Mouse (Mus musculus) erythroid progenitor cell, adult 5-6 weeks (primary cell): ENCODE data around the gene Gmeb1. TPM values are rescaled to one million over a fixed set of nuclear protein-coding genes. Genes with fewer than 3 reads are reported as not detected.
"Not testable (repeated sequence)": the region's sequence is repeated elsewhere in the genome, so short reads cannot be mapped to it uniquely, and the experiment has no call there.

Source experiments
- ATAC-seq: replicated peaks from 2 replicates; pipeline ENCODE4 v1.8.0; 2016; ENCODE audit warnings: moderate number of reproducible peaks, mild to moderate bottlenecking, moderate TSS enrichment, inconsistent platforms; ENCODE audit not compliant: poor library complexity, low FRiP score, severe bottlenecking
- total RNA-seq, 2 experiments: library from RNA; stranded (forward) in 1 of 2; stranded (reverse) in 1 of 2; fragments of 150-400 nt in 1 of 2; fragments of 186-747, 209-891 nt in 1 of 2; gene quantifications; 2 replicates each; pipeline versions ENCODE4 v1.2.3 to v1.2.4; 2015 to 2017; ENCODE audit warnings: low replicate concordance in 2 of 2

The Gmeb1 gene
- total RNA-seq, 2 experiments from 2014 or later, result 31.5 to 49.9 TPM

GRCm38 (mm10) chr4:132238356-132238755 lies 23.0 kb downstream of the Gmeb1 start:
- no peak for ATAC-seq

- no peak for ATAC-seq
These were observed 26.7 kb downstream of the Gmeb1 start for GRCm38 (mm10) chr4:132234710-132235109.

GRCm38 (mm10) chr4:132230422-132230821 lies 31.0 kb downstream of the Gmeb1 start:
- no peak for ATAC-seq

GRCm38 (mm10) chr4:132222001-132222400 lies 39.4 kb downstream of the Gmeb1 start:
- not testable (repeated sequence) for ATAC-seq

GRCm38 (mm10) chr4:132218439-132218838 lies 43.0 kb downstream of the Gmeb1 start:
- ATAC-seq, result not testable (repeated sequence)

- ATAC-seq, result no peak
These were observed 43.6 kb downstream of the Gmeb1 start for GRCm38 (mm10) chr4:132217781-132218180.

GRCm38 (mm10) chr4:132216602-132217001 lies 44.8 kb downstream of the Gmeb1 start:
- ATAC-seq, result no peak

GRCm38 (mm10) chr4:132214847-132215246 lies 46.6 kb downstream of the Gmeb1 start:
- peak; percentile 68 for ATAC-seq

GRCm38 (mm10) chr4:132211953-132212734 lies 49.3 kb downstream of the Gmeb1 start, which contains the start of gene Ythdf2:
Gene Ythdf2, minus strand, starts transcription at chr4:132212303.
- peak; percentile 89 for ATAC-seq

GRCm38 (mm10) chr4:132211091-132211942 lies 50.1 kb downstream of the Gmeb1 start:
- peak; percentile 60 for ATAC-seq

GRCm38 (mm10) chr4:132210325-132210724 lies 51.1 kb downstream of the Gmeb1 start:
- ATAC-seq, result no peak

- ATAC-seq, result no peak
These were observed 52.1 kb downstream of the Gmeb1 start for GRCm38 (mm10) chr4:132209299-132209698.

GRCm38 (mm10) chr4:132207280-132207679 lies 54.1 kb downstream of the Gmeb1 start:
- ATAC-seq, result no peak

GRCm38 (mm10) chr4:132198771-132199170 lies 62.6 kb downstream of the Gmeb1 start:
- ATAC-seq, result no peak

- ATAC-seq, result peak; percentile 70
These were observed 63.1 kb downstream of the Gmeb1 start for GRCm38 (mm10) chr4:132198285-132198712.

- no peak for ATAC-seq
These were observed 66.4 kb downstream of the Gmeb1 start for GRCm38 (mm10) chr4:132194975-132195374.

- no peak for ATAC-seq
These were observed 67.0 kb downstream of the Gmeb1 start for GRCm38 (mm10) chr4:132194373-132194772.

- ATAC-seq, result no peak
These were observed 73.5 kb downstream of the Gmeb1 start for GRCm38 (mm10) chr4:132187826-132188401.

GRCm38 (mm10) chr4:132183162-132183561 lies 78.2 kb downstream of the Gmeb1 start:
- no peak for ATAC-seq
